Mouse (Mus musculus): ENCODE measurements at regions not wholly inside any gene's neighbourhood (a gene's known extent, or its start where the extent isn't known, plus 50 kb on each side); places are given as distances from the start of the nearest gene placed in this dataset.

GRCm38 (mm10) chr5:50258017-50258416 lies 199.2 kb upstream of the Adgra3 start:
- WGBS, result 76% methylated on average over 1 of the region's 1 CpGs
- DNase-seq (ENCODE audit: low spot score) (peak; percentile 6), ATAC-seq (replicated peaks; ENCODE audit: low FRiP score, low read depth) (no peak)
- no peak overlapping the region for H3K4me2 ChIP-seq (ENCODE audit: low read length)
- no peak overlapping the region for H3K4me3 ChIP-seq (replicated peaks; ENCODE audit: low read depth, low read length)
- H3K4me1 ChIP-seq (replicated peaks; ENCODE audit: insufficient read depth, low read length), result no peaks in the 10 kb centered on the region
- no peak overlapping the region for H3K27ac ChIP-seq
- no peaks in the 10 kb centered on the region for H3K27me3 ChIP-seq (ENCODE audit: insufficient read depth, low read length)
- no peaks in the 10 kb centered on the region for H3K9me3 ChIP-seq (replicated peaks; ENCODE audit: low read length)
- no peak overlapping the region for H3K9ac ChIP-seq (ENCODE audit: low read depth, low read length)
- no peaks in the 10 kb centered on the region for H3K36me3 ChIP-seq (ENCODE audit: insufficient read depth, low read length)
- no peak for TF ChIP-seq CTCF (IDR thresholded peaks at IDR 0.05; ENCODE audit: low read depth)

- 76% methylated on average over 2 of the region's 2 CpGs for WGBS
- H3K4me2 ChIP-seq (ENCODE audit: low read length), result no peak overlapping the region
- DNase-seq (ENCODE audit: low spot score), result no peak
- no peaks in the 10 kb centered on the region for H3K36me3 ChIP-seq (ENCODE audit: insufficient read depth, low read length)
- no peak for TF ChIP-seq CTCF (IDR thresholded peaks at IDR 0.05; ENCODE audit: low read depth)
- no peaks in the 10 kb centered on the region for H3K9me3 ChIP-seq (replicated peaks; ENCODE audit: low read length)
- no peaks in the 10 kb centered on the region for H3K27me3 ChIP-seq (ENCODE audit: insufficient read depth, low read length)
- H3K4me3 ChIP-seq (replicated peaks; ENCODE audit: low read depth, low read length), result no peak overlapping the region
- ATAC-seq (replicated peaks; ENCODE audit: low FRiP score, low read depth), result 0 out of 2 replicates have a peak, but pooled peaks have one; percentile 54
- H3K9ac ChIP-seq (ENCODE audit: low read depth, low read length), result no peak overlapping the region
- H3K27ac ChIP-seq, result no peak overlapping the region
- no peaks in the 10 kb centered on the region for H3K4me1 ChIP-seq (replicated peaks; ENCODE audit: insufficient read depth, low read length)
These were observed 175.3 kb upstream of the Adgra3 start for GRCm38 (mm10) chr5:50234111-50234510.

GRCm38 (mm10) chr5:50216956-50217355 lies 158.2 kb upstream of the Adgra3 start:
- Histone ChIP-seq H3K4me3 (replicated peaks; ENCODE audit: low read depth, low read length) (no peak overlapping the region), H3K9me3 (replicated peaks; ENCODE audit: low read length) (no peaks in the 10 kb centered on the region), H3K4me1 (replicated peaks; ENCODE audit: insufficient read depth, low read length) (0 out of 2 replicates have a peak, but pooled peaks cover 2% of the 10 kb centered on the region), H3K36me3 (ENCODE audit: insufficient read depth, low read length) (no peaks in the 10 kb centered on the region), H3K27me3 (ENCODE audit: insufficient read depth, low read length) (no peaks in the 10 kb centered on the region), H3K4me2 (ENCODE audit: low read length) (no peak overlapping the region), H3K27ac (no peak overlapping the region), H3K9ac (ENCODE audit: low read depth, low read length) (no peak overlapping the region)
- DNase-seq (ENCODE audit: low spot score) (peak; percentile 18), ATAC-seq (replicated peaks; ENCODE audit: low FRiP score, low read depth) (no peak; the same call in 1 of the 2 replicates)
- 25% methylated on average over 4 of the region's 4 CpGs for WGBS
- no peak for TF ChIP-seq CTCF (IDR thresholded peaks at IDR 0.05; ENCODE audit: low read depth)

GRCm38 (mm10) chr5:50215960-50216359 lies 157.2 kb upstream of the Adgra3 start:
- Histone ChIP-seq H3K36me3 (ENCODE audit: insufficient read depth, low read length) (no peaks in the 10 kb centered on the region), H3K9me3 (replicated peaks; ENCODE audit: low read length) (no peaks in the 10 kb centered on the region), H3K27ac (no peak overlapping the region), H3K4me2 (ENCODE audit: low read length) (no peak overlapping the region), H3K4me1 (replicated peaks; ENCODE audit: insufficient read depth, low read length) (0 out of 2 replicates have a peak, but pooled peaks cover 2% of the 10 kb centered on the region), H3K27me3 (ENCODE audit: insufficient read depth, low read length) (no peaks in the 10 kb centered on the region), H3K9ac (ENCODE audit: low read depth, low read length) (no peak overlapping the region), H3K4me3 (replicated peaks; ENCODE audit: low read depth, low read length) (no peak overlapping the region)
- peak; percentile 75 for DNase-seq (ENCODE audit: low spot score)
- no peak for ATAC-seq (replicated peaks; ENCODE audit: low FRiP score, low read depth)
- WGBS, result 37% methylated on average over 5 of the region's 5 CpGs
- peak; percentile 77 for TF ChIP-seq CTCF (IDR thresholded peaks at IDR 0.05; ENCODE audit: low read depth)

GRCm38 (mm10) chr5:50202307-50203010 lies 143.7 kb upstream of the Adgra3 start:
- Histone ChIP-seq H3K9me3 (replicated peaks; ENCODE audit: low read length) (no peaks in the 10 kb centered on the region), H3K4me1 (replicated peaks; ENCODE audit: insufficient read depth, low read length) (0 out of 2 replicates have a peak, but pooled peaks cover 4% of the 10 kb centered on the region), H3K4me2 (ENCODE audit: low read length) (no peak overlapping the region), H3K4me3 (replicated peaks; ENCODE audit: low read depth, low read length) (no peak overlapping the region), H3K36me3 (ENCODE audit: insufficient read depth, low read length) (no peaks in the 10 kb centered on the region), H3K9ac (ENCODE audit: low read depth, low read length) (no peak overlapping the region), H3K27ac (no peak overlapping the region), H3K27me3 (ENCODE audit: insufficient read depth, low read length) (no peaks in the 10 kb centered on the region)
- DNase-seq (ENCODE audit: low spot score) (peak; percentile 11), ATAC-seq (replicated peaks; ENCODE audit: low FRiP score, low read depth) (no peak)
- 60% methylated on average over 7 of the region's 7 CpGs for WGBS
- no peak for TF ChIP-seq CTCF (IDR thresholded peaks at IDR 0.05; ENCODE audit: low read depth)

GRCm38 (mm10) chr5:50196423-50196822 lies 137.6 kb upstream of the Adgra3 start:
- no peak overlapping the region for H3K9ac ChIP-seq (ENCODE audit: low read depth, low read length)
- no peak for ATAC-seq (replicated peaks; ENCODE audit: low FRiP score, low read depth)
- H3K36me3 ChIP-seq (ENCODE audit: insufficient read depth, low read length), result no peaks in the 10 kb centered on the region
- no peak overlapping the region for H3K4me3 ChIP-seq (replicated peaks; ENCODE audit: low read depth, low read length)
- no peak overlapping the region for H3K27ac ChIP-seq
- 79% methylated on average over 3 of the region's 3 CpGs for WGBS
- no peak for TF ChIP-seq CTCF (IDR thresholded peaks at IDR 0.05; ENCODE audit: low read depth)
- DNase-seq (ENCODE audit: low spot score), result no peak
- H3K4me2 ChIP-seq (ENCODE audit: low read length), result no peak overlapping the region
- H3K27me3 ChIP-seq (ENCODE audit: insufficient read depth, low read length), result no peaks in the 10 kb centered on the region
- no peaks in the 10 kb centered on the region for H3K9me3 ChIP-seq (replicated peaks; ENCODE audit: low read length)
- no peaks in the 10 kb centered on the region for H3K4me1 ChIP-seq (replicated peaks; ENCODE audit: insufficient read depth, low read length)
